Mouse (Mus musculus) activated CD4-positive, CD25-positive, alpha-beta regulatory T cell, adult 9 weeks (primary cell): ENCODE data around the gene Olfr180. TPM values are rescaled to one million over a fixed set of nuclear protein-coding genes. Genes with fewer than 3 reads are reported as not detected.

Source experiments
- polyA plus RNA-seq: library from polyadenylated mRNA; unstranded; fragments of 100-300 nt; shearing (Covaris generic); gene quantifications from one replicate; pipeline ENCODE4 v1.2.1, GENCODE M21; 2017

Gene Olfr180
- polyA plus RNA-seq, result not detected

GRCm38 (mm10) chr16:58929292-58929691 is at the start of gene Olfr180:
TSS of gene Olfr180 (minus strand) at chr16:58929392.

GRCm38 (mm10) chr16:58928655-58929054 is 537 bp downstream of the Olfr180 start, which contains the start of gene Olfr181:
TSS of gene Olfr181 (minus strand) at chr16:58928755.

GRCm38 (mm10) chr16:58891963-58892362 is 37.2 kb downstream of the Olfr180 start, which contains the start of gene Olfr178:
TSS of gene Olfr178 (minus strand) at chr16:58892063.

GRCm38 (mm10) chr16:58874668-58875067 is 54.5 kb downstream of the Olfr180 start, which contains the start of gene Olfr177:
TSS of gene Olfr177 (minus strand) at chr16:58874768.

Other genes starting within 250 kb of the Olfr180 start
- gene Gpr15, start 210.3 kb downstream of the Olfr180 start, polyA plus RNA-seq, result 18.7 TPM
- 128 TPM for gene Cldnd1, start 201.5 kb downstream of the Olfr180 start, polyA plus RNA-seq
- gene Olfr172, start 166.2 kb downstream of the Olfr180 start, polyA plus RNA-seq, result not detected
- gene Olfr173, start 129.1 kb downstream of the Olfr180 start, polyA plus RNA-seq, result 1.9 TPM
- not detected for gene Olfr175-ps1, start 102.6 kb downstream of the Olfr180 start, polyA plus RNA-seq
- not detected for gene Olfr177, start 54.6 kb downstream of the Olfr180 start, polyA plus RNA-seq
- not detected for gene Olfr178, start 37.3 kb downstream of the Olfr180 start, polyA plus RNA-seq
- not detected for gene Olfr181, start 637 bp downstream of the Olfr180 start, polyA plus RNA-seq
- not detected for gene Olfr183, start 66.0 kb upstream of the Olfr180 start, polyA plus RNA-seq
- not detected for gene Olfr186, start 100.9 kb upstream of the Olfr180 start, polyA plus RNA-seq
- gene Olfr187, start 110.4 kb upstream of the Olfr180 start, polyA plus RNA-seq, result not detected
- gene Olfr190, start 148.6 kb upstream of the Olfr180 start, polyA plus RNA-seq, result not detected
- not detected for gene Olfr191, start 160.4 kb upstream of the Olfr180 start, polyA plus RNA-seq
- gene Olfr193, start 182.5 kb upstream of the Olfr180 start, polyA plus RNA-seq, result not detected
- not detected for gene Olfr194, start 191.7 kb upstream of the Olfr180 start, polyA plus RNA-seq
- not detected for gene Olfr195, start 217.7 kb upstream of the Olfr180 start, polyA plus RNA-seq
- gene Olfr196, start 241.1 kb upstream of the Olfr180 start, polyA plus RNA-seq, result not detected